Mouse (Mus musculus): Measurements from ENCODE around the gene Ptms.

DNA sequence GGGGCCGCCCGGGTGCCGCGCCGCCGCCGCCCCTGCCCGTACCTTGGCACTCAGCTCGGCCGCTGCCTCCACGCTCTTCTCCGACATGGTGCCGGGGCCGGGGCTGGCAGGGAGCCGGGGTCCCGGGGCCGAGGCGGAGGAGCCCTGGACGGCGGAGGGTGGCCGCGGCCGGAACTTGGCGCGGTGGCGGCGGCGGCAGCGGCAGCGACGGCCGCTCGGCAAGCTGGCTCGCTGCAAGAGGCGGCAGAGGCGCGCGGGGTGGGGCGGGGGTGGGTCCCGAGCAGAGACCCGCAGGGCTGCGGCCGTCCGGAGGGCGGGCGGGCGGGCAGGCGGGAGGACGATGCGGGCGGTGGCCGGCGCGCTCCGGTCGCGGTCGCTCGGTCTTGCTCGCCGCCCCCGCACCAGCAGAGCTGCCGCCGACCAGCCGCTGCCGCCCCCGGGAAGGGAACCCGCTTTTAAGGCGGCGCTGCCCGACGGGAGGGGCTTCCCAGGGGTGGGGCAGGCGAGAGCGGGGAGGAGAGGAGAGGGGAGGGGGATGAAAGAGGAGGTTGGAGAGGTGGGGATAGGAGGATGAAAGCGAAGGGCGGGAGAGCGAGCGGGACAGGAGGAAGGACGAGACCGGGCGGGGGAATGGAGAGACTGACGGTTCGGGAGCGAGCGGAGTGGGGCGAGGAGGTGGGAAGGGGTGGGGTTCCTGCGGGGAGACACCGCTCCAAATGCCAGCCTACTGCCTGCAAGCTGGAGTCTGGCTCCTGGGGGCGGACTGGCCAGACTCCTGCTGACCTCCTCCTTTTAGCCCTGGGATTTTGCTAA is 2.2 kb downstream of the Ptms start:
- TF ChIP-seq CTCF (IDR thresholded peaks at IDR 0.05; ENCODE audit: low read depth, low read length) (no peak), POLR2A (IDR thresholded peaks at IDR 0.05; ENCODE audit: borderline replicate concordance, low read depth, low read length) (no peak)

All from bone marrow macrophage, adult 2 months (primary cell).